Comparison of ENCODE assay signal across 8 mouse cellular contexts in genomic region chr10:59900939-59901338, GRCm38 (mm10). TPM values are rescaled to one million over a fixed set of nuclear protein-coding genes. Genes with fewer than 3 reads are reported as not detected.
A peak's percentile ranks its signal among the peaks of the same experiment; 100 is the strongest.
DNase-seq lines count a peak whose midpoint lies in the region; ATAC-seq and TF ChIP-seq lines count a peak whose summit lies in the region.

No protein-coding gene starts in this region.

- DNase-seq in kidney, adult 18-20 months = no peak
- no peak for DNase-seq in hindbrain, embryonic 10.5 days (ENCODE audit: low spot score)
- DNase-seq in yolk sac, embryonic 10.5 days (ENCODE audit: low spot score) = no peak
- DNase-seq in cerebellum, adult 9-10 months = no peak
- no peak for DNase-seq in layer of hippocampus, postnatal 10 days (ENCODE audit: low spot score in 2 of 2)

- H3K9ac ChIP-seq in kidney, embryonic 16.5 days (replicated peaks; ENCODE audit: low read length) = no peak overlapping the region
- H3K9ac ChIP-seq in midbrain, embryonic 15.5 days = no peak overlapping the region

- H3K4me1 ChIP-seq in kidney, embryonic 16.5 days (ENCODE audit: insufficient read depth, low read length) = peaks cover 60% of the 10 kb centered on the region
- H3K4me1 ChIP-seq in bone marrow, adult 2 months (ENCODE audit: control insufficient read depth, insufficient read depth, low read length) = peaks cover 27% of the 10 kb centered on the region
- H3K4me1 ChIP-seq in hindbrain, embryonic 10.5 days (replicated peaks) = peaks cover 81% of the 10 kb centered on the region
- H3K4me1 ChIP-seq in midbrain, embryonic 15.5 days = peaks cover 69% of the 10 kb centered on the region

- no peak for TF ChIP-seq CTCF in bone marrow, adult 2 months (IDR thresholded peaks at IDR 0.05; ENCODE audit: control insufficient read depth, insufficient read depth, low read length)

- ATAC-seq in kidney, embryonic 16.5 days (ENCODE audit: low FRiP score, low TSS enrichment) = no peak
- ATAC-seq in midbrain, embryonic 15.5 days (replicated peaks) = no peak

- no peaks in the 10 kb centered on the region for H3K27me3 ChIP-seq in kidney, embryonic 16.5 days (ENCODE audit: insufficient read depth, low read length)
- no peaks in the 10 kb centered on the region for H3K27me3 ChIP-seq in hindbrain, embryonic 10.5 days (ENCODE audit: insufficient read depth, poor library complexity, severe bottlenecking)
- no peaks in the 10 kb centered on the region for H3K27me3 ChIP-seq in midbrain, embryonic 15.5 days (replicated peaks)

- no peak overlapping the region for H3K4me3 ChIP-seq in kidney, embryonic 16.5 days (ENCODE audit: low read length)
- H3K4me3 ChIP-seq in bone marrow, adult 2 months (replicated peaks; ENCODE audit: control insufficient read depth, low read depth, low read length) = no peak overlapping the region
- H3K4me3 ChIP-seq in hindbrain, embryonic 10.5 days = no peak overlapping the region
- H3K4me3 ChIP-seq in midbrain, embryonic 15.5 days = no peak overlapping the region

- H3K9me3 ChIP-seq in kidney, embryonic 16.5 days (ENCODE audit: low read length) = no peaks in the 10 kb centered on the region
- H3K9me3 ChIP-seq in hindbrain, embryonic 10.5 days = no peaks in the 10 kb centered on the region
- no peaks in the 10 kb centered on the region for H3K9me3 ChIP-seq in midbrain, embryonic 15.5 days

- 54% methylated on average over 4 of the region's 4 CpGs for WGBS in kidney, embryonic 16.5 days
- 32% methylated on average over 4 of the region's 4 CpGs for WGBS in bone marrow, adult 2 months
- WGBS in hindbrain, embryonic 10.5 days = 45% methylated on average over 4 of the region's 4 CpGs
- 40% methylated on average over 4 of the region's 4 CpGs for WGBS in midbrain, embryonic 15.5 days

- no peak for TF ChIP-seq POLR2A in bone marrow, adult 2 months (IDR thresholded peaks at IDR 0.05; ENCODE audit: borderline replicate concordance, control insufficient read depth, low read depth, low read length)

- H3K27ac ChIP-seq in kidney, embryonic 16.5 days (ENCODE audit: low read length) = peak overlapping the region; percentile 99; the same call in 1 of the 2 replicates
- peak overlapping the region; percentile 8 for H3K27ac ChIP-seq in bone marrow, adult 2 months (ENCODE audit: control insufficient read depth, insufficient read depth, low read depth, low read length, poor library complexity)
- peak overlapping the region; percentile 95 for H3K27ac ChIP-seq in hindbrain, embryonic 10.5 days
- H3K27ac ChIP-seq in midbrain, embryonic 15.5 days = peak overlapping the region; percentile 97

- H3K36me3 ChIP-seq in kidney, embryonic 16.5 days (ENCODE audit: insufficient read depth, low read length) = peaks cover 8% of the 10 kb centered on the region
- peaks cover 22% of the 10 kb centered on the region for H3K36me3 ChIP-seq in hindbrain, embryonic 10.5 days
- H3K36me3 ChIP-seq in midbrain, embryonic 15.5 days (replicated peaks) = no peaks in the 10 kb centered on the region

- H3K4me2 ChIP-seq in kidney, embryonic 16.5 days (replicated peaks; ENCODE audit: low read depth, low read length) = no peak overlapping the region
- H3K4me2 ChIP-seq in midbrain, embryonic 15.5 days = no peak overlapping the region

RNA-seq across cellular contexts. Expression of gene Dnajb12, which starts 21.6 kb away (rescaled TPM):
- 30.1 and 32.9 TPM in 2 replicates for polyA plus RNA-seq in kidney, embryonic 16.5 days (2015; fragmentation: Nextera tagmentation; extraction: Ambion mirVana)
- 15.4 and 20.5 TPM in 2 replicates for polyA plus RNA-seq in bone marrow, adult 2 months (2011; ENCODE audit: insufficient read depth, insufficient read length, low replicate concordance, missing spikeins)
- polyA plus RNA-seq in hindbrain, embryonic 10.5 days (2016; fragmentation: Nextera tagmentation; extraction: Ambion mirVana) = 27.2 and 31.5 TPM in 2 replicates
- polyA plus RNA-seq in midbrain, embryonic 15.5 days (2015; fragmentation: Nextera tagmentation; extraction: Ambion mirVana) = 18.0 TPM in 2 replicates
- 10 to 100 TPM; 43.9 to 44.2 TPM for total RNA-seq in layer of hippocampus, postnatal 10 days (2021)

RNA-seq across cellular contexts. Expression of gene Ddit4, which starts 50.7 kb away (rescaled TPM):
- 30.6 and 31.9 TPM in 2 replicates for polyA plus RNA-seq in kidney, embryonic 16.5 days (2015; fragmentation: Nextera tagmentation; extraction: Ambion mirVana)
- polyA plus RNA-seq in bone marrow, adult 2 months (2011; ENCODE audit: insufficient read depth, insufficient read length, low replicate concordance, missing spikeins) = 19.2 and 34.2 TPM in 2 replicates
- polyA plus RNA-seq in hindbrain, embryonic 10.5 days (2016; fragmentation: Nextera tagmentation; extraction: Ambion mirVana) = 37.5 and 37.6 TPM in 2 replicates
- 52.6 and 59.4 TPM in 2 replicates for polyA plus RNA-seq in midbrain, embryonic 15.5 days (2015; fragmentation: Nextera tagmentation; extraction: Ambion mirVana)
- 10 to 100 TPM; 73.6 to 94.2 TPM for total RNA-seq in layer of hippocampus, postnatal 10 days (2021)

Comparison
In these comparisons a context has a peak if more than half of its experiments do, and no peak if none do; other contexts are left out.
1. H3K27ac ChIP-seq: peak in every context shown above with its lines; median percentile 99 in kidney, embryonic 16.5 days; 97 in midbrain, embryonic 15.5 days; 95 in hindbrain, embryonic 10.5 days; 8 in bone marrow, adult 2 months.